ENCODE assay signal across 8 mouse cellular contexts in genomic region chr13:32169173-32169572, GRCm38 (mm10).
DNase-seq lines count a peak whose midpoint lies in the region; ATAC-seq lines count a peak whose summit lies in the region.

No protein-coding gene starts in this region.

- H3K27me3 ChIP-seq in heart, embryonic 10.5 days (ENCODE audit: insufficient read depth, poor library complexity, severe bottlenecking) = no peaks in the 10 kb centered on the region

- DNase-seq in heart, adult 18-20 months = peak; percentile 9 to 39
- DNase-seq in heart, embryonic 10.5 days (ENCODE audit: low spot score) = no peak
- peak; percentile 3 for DNase-seq in heart, postnatal 25 days (ENCODE audit: low spot score)
- peak; percentile 55 to 68 for DNase-seq in kidney, postnatal 4 days
- peak; percentile 48 for DNase-seq in retina, embryonic 14.5 days (ENCODE audit: low spot score)
- no peak for DNase-seq in thymus, postnatal 36 days
- DNase-seq in gastrocnemius, postnatal 4 days (ENCODE audit: low spot score in 2 of 2) = no peak

- peaks cover 6% of the 10 kb centered on the region; the same call in 1 of the 2 replicates for H3K4me1 ChIP-seq in heart, embryonic 10.5 days

- ATAC-seq in erythroblast, adult 5-6 weeks (replicated peaks; ENCODE audit: low FRiP score, poor library complexity, severe bottlenecking) = no peak

- intact Hi-C loops in heart, postnatal 25 days (cut with DNase I) = loop anchor here (5.0 kb wide), 1 partner anchor 152 kb away; no protein-coding TSS in a partner anchor

- no peaks in the 10 kb centered on the region for H3K9me3 ChIP-seq in heart, embryonic 10.5 days

- no peak overlapping the region for H3K4me3 ChIP-seq in heart, embryonic 10.5 days

- WGBS in heart, embryonic 10.5 days = 20% methylated on average over 5 of the region's 5 CpGs

- no peak overlapping the region for H3K27ac ChIP-seq in heart, embryonic 10.5 days

- H3K36me3 ChIP-seq in heart, embryonic 10.5 days = no peaks in the 10 kb centered on the region

Comparison
In these comparisons a context has a peak if more than half of its experiments do, and no peak if none do; other contexts are left out.
1. DNase-seq: peak in heart, adult 18-20 months (2 of 2), heart, postnatal 25 days (single experiment), kidney, postnatal 4 days (2 of 2) and retina, embryonic 14.5 days (single experiment); none in heart, embryonic 10.5 days (single experiment), thymus, postnatal 36 days (0 of 2) and gastrocnemius, postnatal 4 days (0 of 2).